Mouse (Mus musculus): ENCODE measurements at regions not wholly inside any gene's neighbourhood (a gene's known extent, or its start where the extent isn't known, plus 50 kb on each side); places are given as distances from the start of the nearest gene placed in this dataset.

DNA sequence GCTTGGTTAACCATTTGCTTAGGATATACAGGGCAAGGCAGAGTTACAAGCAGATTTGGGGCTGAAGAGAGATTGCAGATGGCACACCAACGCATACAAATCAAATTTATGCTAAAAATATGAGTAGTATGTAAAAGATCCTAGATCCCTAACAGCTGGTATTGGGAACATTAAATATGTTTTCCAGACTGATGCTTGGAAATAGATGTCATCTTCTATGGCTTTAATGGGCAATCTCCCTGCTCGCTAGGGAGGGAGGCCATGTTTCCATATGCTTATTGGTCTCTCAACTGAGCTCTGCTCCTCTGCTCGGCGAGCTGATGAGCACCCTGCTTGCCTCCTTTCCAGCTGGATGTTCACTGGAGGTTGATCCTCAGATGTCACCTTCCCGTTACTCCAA, 82.0 kb upstream of the Slc35f3 start:
- no peaks in the 10 kb centered on the region for H3K4me1 ChIP-seq
- H3K4me2 ChIP-seq: no peak overlapping the region
- H3K27me3 ChIP-seq (replicated peaks): no peaks in the 10 kb centered on the region
- no peak for ATAC-seq
- H3K36me3 ChIP-seq: no peaks in the 10 kb centered on the region
- no peak overlapping the region for H3K9ac ChIP-seq
- 67% methylated on average over 5 of the region's 5 CpGs for WGBS (ENCODE audit: insufficient replicate concordance)
- H3K9me3 ChIP-seq (replicated peaks): no peaks in the 10 kb centered on the region
- H3K4me3 ChIP-seq: no peak overlapping the region
- no peak overlapping the region for H3K27ac ChIP-seq

DNA sequence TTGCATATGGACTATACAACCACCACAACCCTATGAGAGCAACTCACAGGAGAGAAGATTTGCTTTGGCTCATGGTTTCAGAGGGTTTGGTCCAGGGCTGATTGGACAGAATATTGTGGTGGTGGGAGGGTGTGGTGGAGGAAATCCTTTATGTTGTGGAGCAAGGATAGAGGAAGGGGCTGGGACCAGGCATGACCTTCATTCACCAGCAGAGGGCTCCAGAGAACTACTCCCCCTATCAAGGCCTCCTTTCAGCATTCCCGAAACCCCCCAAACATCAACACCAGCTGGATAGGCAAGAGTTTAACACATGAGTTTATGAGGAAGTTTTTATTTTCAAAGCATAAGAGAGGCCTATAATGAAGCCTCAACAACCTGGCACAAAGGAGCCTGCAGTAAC, 76.7 kb upstream of the Slc35f3 start:
- H3K4me3 ChIP-seq: no peak overlapping the region
- H3K9ac ChIP-seq: no peak overlapping the region
- ATAC-seq: no peak
- H3K4me1 ChIP-seq: no peaks in the 10 kb centered on the region
- H3K4me2 ChIP-seq: no peak overlapping the region
- H3K9me3 ChIP-seq (replicated peaks): no peaks in the 10 kb centered on the region
- H3K27me3 ChIP-seq (replicated peaks): no peaks in the 10 kb centered on the region
- no peaks in the 10 kb centered on the region for H3K36me3 ChIP-seq
- no peak overlapping the region for H3K27ac ChIP-seq
- 72% methylated on average over 1 of the region's 1 CpGs for WGBS (ENCODE audit: insufficient replicate concordance)

DNA sequence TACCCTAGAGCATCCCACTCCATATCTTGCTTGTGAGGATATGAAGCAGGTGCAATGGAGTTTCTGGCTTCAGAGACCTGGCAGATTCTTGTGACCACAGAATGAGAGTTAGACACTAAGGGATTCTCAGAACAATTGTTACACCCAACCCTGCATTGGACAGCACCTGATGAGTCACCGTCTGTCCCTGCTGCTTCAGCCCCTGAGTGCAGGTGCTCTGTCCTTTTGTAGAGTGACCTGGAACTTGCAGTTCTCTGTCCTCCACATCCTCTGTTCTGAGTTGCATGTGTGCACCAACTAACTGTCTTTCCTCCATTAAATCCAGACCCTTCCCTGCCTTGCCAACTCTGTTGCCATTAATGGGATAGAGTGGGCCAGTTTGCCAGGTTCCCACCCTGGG, 66.6 kb upstream of the Slc35f3 start:
- 83% methylated on average over 1 of the region's 1 CpGs for WGBS (ENCODE audit: insufficient replicate concordance)
- Histone ChIP-seq H3K27ac (no peak overlapping the region), H3K9me3 (replicated peaks) (0 out of 2 replicates have a peak, but pooled peaks cover 4% of the 10 kb centered on the region), H3K9ac (no peak overlapping the region), H3K4me2 (no peak overlapping the region), H3K27me3 (replicated peaks) (no peaks in the 10 kb centered on the region), H3K4me3 (no peak overlapping the region), H3K4me1 (no peaks in the 10 kb centered on the region), H3K36me3 (no peaks in the 10 kb centered on the region)
- ATAC-seq: no peak

DNA sequence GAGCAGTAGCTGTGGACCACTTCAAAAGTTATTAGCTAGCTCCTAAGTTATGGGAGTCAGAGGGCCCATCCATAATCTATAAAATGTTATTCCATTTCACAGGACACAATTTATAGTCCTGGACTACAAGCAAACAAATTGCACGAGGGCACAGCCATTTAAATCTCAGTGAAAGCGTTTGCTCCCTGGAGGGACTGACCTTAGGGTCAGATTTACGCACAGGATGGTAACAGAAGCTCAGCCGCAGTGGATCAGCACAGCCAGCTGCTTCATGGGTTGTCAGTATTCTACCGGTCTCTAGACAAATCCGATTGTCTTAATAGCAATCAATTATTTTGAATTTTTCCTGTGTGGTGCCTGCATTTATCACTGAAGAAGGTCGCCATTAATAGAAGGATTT, 65.8 kb upstream of the Slc35f3 start:
- H3K9ac ChIP-seq: no peak overlapping the region
- 58% methylated on average over 7 of the region's 7 CpGs for WGBS (ENCODE audit: insufficient replicate concordance)
- no peak overlapping the region for H3K4me3 ChIP-seq
- no peaks in the 10 kb centered on the region for H3K36me3 ChIP-seq
- ATAC-seq: no peak
- no peaks in the 10 kb centered on the region for H3K27me3 ChIP-seq (replicated peaks)
- H3K9me3 ChIP-seq (replicated peaks): 0 out of 2 replicates have a peak, but pooled peaks cover 4% of the 10 kb centered on the region
- H3K4me1 ChIP-seq: no peaks in the 10 kb centered on the region
- no peak overlapping the region for H3K4me2 ChIP-seq
- no peak overlapping the region for H3K27ac ChIP-seq

DNA sequence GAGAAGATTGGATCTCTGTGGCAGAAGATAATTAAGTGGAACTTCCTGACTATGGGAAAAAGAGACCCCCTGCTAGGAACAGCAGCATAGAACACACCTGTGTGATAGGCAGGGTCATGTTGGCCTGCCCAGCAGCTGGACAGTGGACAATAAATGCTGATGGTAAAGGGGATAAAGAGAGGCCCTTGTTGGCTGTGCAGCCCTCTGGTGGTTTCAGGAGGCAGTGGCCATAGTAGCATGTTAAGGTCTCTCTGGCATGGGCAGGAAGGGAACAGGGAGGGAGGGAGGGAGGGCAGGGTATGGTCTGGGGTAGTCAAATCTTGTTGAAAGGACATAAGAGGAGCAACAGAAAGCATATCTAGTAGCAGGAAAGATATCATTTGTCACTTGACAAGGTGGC, 58.7 kb upstream of the Slc35f3 start:
- no peak overlapping the region for H3K4me2 ChIP-seq
- H3K27me3 ChIP-seq (replicated peaks): no peaks in the 10 kb centered on the region
- H3K4me3 ChIP-seq: no peak overlapping the region
- H3K36me3 ChIP-seq: no peaks in the 10 kb centered on the region
- no peak overlapping the region for H3K9ac ChIP-seq
- H3K27ac ChIP-seq: no peak overlapping the region
- no peaks in the 10 kb centered on the region for H3K4me1 ChIP-seq
- no peaks in the 10 kb centered on the region for H3K9me3 ChIP-seq (replicated peaks)
- ATAC-seq: no peak

DNA sequence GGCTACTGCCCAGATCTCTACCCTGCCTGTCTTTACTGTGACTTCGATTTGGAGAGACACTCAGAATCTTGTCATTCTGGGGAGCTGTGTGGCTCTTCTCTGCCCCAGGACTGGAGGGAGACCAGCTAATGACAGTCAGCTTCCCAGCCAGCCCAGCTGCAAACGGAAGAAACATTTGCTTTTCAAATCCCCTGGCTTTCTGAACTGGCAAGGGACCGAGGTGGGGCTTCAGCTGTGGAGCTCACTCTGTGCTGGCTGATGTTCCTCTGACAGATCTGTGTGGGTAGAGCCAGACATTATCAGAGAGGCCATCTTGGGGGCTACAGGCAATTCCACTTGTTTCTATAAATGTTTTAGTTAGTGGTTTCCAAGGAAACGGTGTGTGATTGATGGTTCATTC, 54.0 kb upstream of the Slc35f3 start:
- no peaks in the 10 kb centered on the region for H3K36me3 ChIP-seq
- no peak for ATAC-seq
- WGBS (ENCODE audit: insufficient replicate concordance): 34% methylated on average over 4 of the region's 4 CpGs

More for the DNA sequence above, 54.0 kb upstream of the Slc35f3 start:
- H3K4me3 ChIP-seq: no peak overlapping the region
- H3K27me3 ChIP-seq (replicated peaks): no peaks in the 10 kb centered on the region
- no peak overlapping the region for H3K4me2 ChIP-seq
- no peak overlapping the region for H3K27ac ChIP-seq
- no peaks in the 10 kb centered on the region for H3K4me1 ChIP-seq
- H3K9me3 ChIP-seq (replicated peaks): no peaks in the 10 kb centered on the region
- H3K9ac ChIP-seq: no peak overlapping the region
